Mouse (Mus musculus) gastrocnemius, postnatal 36 days (tissue): ENCODE results near the gene Hsd17b6. TPM values are rescaled to one million over a fixed set of nuclear protein-coding genes. Genes with fewer than 3 reads are reported as not detected.

ENCODE experiments used
- DNase-seq, 2 experiments: peaks; one replicate each; pipeline ENCODE4 v3.0.0; 2022
- intact Hi-C: fragments of 180-260 bp; cut with DNase I; formaldehyde crosslinking; loops from one replicate; pipeline ENCODE4 v1.15.1; 2025
- total RNA-seq, 2 experiments: library from RNA; stranded (reverse); gene quantifications; 2 replicates each; pipeline ENCODE4 v1.2.3; 2021

The Hsd17b6 gene
- total RNA-seq, 2 experiments from 2014 or later = not detected

DNA sequence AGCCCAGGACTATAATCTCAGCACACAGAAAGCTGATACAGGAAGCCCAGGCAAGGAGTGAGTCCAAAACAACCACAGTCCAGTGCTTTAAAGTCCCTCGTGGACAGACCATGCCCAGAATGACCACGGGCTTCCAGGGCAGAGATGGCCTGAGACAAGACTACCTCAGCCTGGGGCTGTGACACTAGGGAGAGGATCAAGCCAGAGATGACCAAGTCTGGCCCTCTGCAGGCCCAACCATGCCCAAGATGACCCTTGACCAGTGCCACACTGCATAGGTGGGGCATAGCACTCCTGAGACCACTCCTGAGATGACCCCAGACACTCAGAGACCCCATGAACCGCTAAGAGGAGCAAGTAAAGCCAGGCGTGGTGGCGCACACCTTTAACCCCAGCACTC, 2.3 kb upstream of the Hsd17b6 start:
- DNase-seq = no peak
- intact Hi-C loops = loop anchor here (10.0 kb wide), 2 partner anchors 275 to 335 kb away; partner anchors contain the start of gene Zbtb39

DNA sequence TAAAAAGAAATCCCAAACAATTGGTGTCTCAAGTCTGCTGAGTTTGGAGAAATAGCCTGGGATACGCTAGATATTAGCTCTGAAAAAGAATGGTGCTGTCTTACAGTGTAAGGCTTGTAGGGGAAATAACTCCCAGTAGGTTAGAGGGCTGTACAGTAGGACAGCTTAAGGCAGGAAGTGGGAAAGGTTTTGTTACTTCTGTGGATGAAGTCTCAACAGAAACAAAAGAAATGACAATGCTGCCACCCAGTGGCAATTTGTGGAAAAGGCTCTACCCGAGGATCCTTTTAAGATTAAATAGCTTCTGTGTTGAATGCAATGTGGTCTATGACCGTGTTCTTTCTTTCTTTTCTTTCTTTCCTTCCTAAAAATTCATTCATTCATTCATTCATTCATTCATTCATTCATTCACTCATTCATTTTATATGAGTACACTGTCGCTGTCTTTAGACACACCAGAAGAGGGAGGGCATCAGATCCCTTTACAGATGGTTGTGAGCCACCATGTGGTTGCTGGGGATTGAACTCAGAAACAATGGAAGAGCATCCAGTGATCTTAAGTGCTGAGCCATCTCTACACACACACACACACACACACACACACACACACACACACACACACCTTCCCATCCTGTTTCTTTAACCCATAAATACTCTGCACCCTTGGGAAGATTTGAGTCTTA, 937 bp upstream of the Hsd17b6 start:
- peak; percentile 38 to 44 for DNase-seq
- intact Hi-C loops = loop anchor here (10.0 kb wide), 1 partner anchor 274 kb away; the partner anchor contains the start of gene Zbtb39

DNA sequence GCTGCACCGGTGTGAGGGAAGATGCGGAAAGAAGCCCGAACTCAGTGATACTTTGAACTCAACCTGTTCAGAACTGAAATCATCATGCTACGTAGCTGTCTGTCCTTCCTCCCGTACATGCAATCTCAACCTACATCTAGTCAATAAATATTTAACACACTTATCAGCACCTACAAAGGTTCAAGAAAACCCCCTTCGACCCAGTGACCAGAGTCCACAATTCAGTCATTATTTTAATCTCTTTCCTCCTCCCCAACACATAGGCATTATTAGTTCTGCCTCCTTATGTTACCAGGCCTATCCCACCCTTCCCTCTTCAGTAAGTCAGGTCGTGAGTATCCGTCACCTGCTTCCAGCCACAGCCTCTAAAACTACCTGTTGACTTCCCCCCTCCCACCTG, 1.9 kb downstream of the Hsd17b6 start:
- no peak for DNase-seq
- intact Hi-C loops = loop anchor here (10.0 kb wide), 1 partner anchor 271 kb away; the partner anchor contains the start of gene Zbtb39

DNA sequence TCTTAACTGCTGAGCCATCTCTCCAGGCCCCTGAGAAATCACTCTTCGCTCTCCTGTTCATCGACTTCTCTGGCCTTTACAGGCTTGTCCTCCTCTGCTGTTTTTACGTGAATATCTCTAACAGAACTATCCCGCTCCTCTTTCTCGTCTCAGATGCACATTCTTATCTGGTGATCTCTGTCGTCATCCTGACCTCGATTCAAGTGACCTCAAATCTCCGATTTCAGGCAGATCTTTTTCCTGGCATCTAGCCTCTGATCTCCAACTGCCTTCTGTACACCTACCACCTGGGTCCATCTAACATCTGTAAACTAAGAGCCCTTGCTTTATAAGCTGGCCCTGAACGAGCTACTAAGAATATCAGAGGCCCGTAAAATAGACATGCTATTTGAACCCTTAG, 2.5 kb downstream of the Hsd17b6 start:
- intact Hi-C loops = loop anchor here (10.0 kb wide), 1 partner anchor 270 kb away; the partner anchor contains the start of gene Zbtb39
- DNase-seq = no peak

DNA sequence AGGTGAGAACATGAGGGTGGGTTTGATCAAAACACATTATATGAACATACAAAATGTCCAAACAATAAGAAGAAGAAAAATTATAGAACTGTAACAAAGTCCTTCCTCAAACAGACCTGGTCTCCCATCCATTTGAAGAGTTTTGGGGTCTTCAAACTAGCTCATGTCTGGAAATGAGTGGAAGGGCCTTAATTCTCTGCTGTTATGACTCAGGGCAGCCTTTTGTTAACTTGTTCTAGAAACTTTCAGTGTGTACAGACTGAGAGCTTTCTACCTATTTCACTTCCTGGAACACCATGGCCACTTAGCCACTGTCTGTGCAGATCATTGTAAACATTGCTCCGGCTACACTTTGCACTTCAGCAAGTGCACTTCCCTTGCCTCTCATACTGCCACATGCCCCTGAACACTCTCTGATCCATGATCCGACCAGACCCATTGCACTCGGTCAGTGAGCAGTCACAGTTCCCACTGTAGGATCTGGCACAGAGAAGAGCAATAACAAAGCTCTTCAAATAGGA, 4.1 kb downstream of the Hsd17b6 start:
- no peak for DNase-seq
- intact Hi-C loops = loop anchor here (10.0 kb wide), 1 partner anchor 269 kb away; the partner anchor contains the start of gene Zbtb39

DNA sequence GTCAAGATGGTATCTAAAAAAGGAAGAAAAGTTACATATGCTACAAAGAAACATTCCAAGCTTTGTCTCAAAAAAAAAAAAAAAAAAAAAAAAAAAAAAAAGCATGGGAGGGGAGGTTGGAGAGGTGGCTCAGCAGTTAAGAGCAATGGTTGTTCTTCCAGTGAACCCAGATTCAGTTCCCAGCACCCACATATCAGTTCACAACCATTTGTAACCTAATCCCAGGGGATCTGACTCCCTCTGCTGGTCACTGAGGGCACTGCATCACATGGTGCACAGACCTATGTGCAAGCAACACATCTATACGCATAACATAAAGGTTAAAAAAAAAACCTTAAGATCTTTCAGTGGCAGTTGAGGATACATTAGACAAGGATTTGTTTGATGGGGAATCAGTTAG, 9.2 kb downstream of the Hsd17b6 start:
- no peak for DNase-seq
- intact Hi-C loops = no loop called here

DNA sequence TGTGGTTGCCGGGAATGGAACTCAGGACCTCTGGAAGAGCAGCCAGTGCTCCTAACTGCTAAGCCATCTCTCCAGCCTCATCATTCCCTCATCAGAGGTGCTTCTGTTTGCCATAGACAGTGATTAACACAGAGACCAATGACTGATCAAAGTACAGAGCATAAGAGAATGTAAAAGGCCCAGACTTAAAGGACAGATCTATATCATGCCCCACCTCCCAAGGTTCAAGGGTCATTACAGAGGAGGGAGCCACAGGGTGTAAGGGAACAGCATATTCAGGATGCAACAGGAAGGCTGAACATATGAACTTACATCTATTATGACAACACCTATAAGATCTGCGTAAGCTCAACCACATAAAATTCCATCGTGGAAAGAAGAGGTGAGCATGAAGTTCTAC, 10.7 kb downstream of the Hsd17b6 start:
- intact Hi-C loops = no loop called here
- DNase-seq = no peak

DNA sequence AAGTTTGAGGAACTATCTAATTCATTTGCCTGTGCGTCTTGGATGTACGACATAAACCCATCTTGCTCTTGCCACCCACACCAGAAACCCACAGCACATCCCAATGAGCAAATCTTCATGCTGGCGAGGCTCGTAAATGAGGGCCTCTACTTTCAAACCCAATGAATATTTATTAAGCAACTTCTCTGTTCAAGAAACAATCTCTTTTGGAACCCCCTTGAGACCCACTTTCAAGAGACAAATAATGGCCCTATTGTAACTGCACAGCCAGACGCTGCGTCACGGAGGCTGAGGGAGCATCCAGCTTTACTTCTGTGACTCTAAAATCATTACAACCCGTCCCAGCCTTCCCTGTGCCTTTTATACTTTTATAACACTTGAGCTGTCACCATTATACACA, 21.8 kb downstream of the Hsd17b6 start:
- no peak for DNase-seq
- intact Hi-C loops = no loop called here

DNA sequence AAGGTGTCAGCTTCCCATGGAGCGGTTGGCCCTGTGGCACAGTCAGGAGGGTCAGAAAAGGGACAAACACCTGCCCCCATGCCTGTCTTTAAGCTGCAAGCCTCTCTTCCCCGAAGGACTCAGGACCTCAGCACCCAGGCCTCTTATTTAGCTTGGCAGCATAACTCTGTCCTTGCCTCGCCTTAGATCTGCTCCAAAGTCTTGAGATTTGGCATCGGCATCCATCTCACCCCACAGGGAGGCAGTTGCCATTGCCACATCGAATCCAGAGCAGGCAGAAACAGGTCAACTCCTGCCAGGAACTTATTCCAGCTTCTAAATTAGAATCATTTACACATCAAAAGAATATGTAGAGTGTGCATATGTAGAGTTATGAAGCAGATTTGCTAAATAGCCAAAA, 22.8 kb downstream of the Hsd17b6 start:
- intact Hi-C loops = no loop called here
- no peak for DNase-seq

DNA sequence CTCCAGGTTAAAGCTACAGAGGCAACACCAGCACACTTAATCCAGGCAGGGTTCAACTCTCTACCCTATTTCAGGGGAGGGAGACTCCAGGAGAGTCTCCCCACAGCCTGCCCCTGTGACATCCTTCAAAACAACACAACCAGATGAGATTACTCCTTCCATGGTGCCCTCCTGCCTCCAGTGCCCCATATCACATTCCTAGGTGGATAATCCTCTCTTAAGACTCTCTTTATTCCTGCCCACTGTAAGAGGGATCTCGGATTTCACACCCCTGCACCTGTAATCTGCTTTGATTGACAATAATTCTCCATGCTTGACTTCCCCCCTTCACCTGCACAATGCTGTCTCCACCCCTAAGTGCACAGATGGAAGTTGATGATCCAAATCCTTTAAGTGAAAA, 31.9 kb downstream of the Hsd17b6 start:
- DNase-seq = no peak
- intact Hi-C loops = no loop called here

DNA sequence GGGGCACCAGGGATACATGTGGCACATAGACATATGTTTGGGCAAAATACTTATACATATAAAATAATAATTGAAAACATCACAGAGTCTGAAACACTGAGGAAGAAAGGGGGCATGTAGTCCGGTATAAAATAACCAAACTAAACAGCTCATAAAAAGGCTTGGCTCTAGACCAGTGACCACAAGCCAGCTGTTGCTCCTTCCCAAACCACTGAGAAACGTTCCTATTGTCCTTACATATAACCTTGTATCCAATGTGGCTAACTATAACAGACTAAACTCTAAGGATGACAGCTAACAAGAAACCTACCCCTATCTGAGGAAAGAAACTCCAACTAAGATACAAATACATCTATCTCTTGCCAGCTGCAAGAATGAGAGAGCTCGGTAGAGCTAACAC, 33.3 kb downstream of the Hsd17b6 start:
- intact Hi-C loops = no loop called here
- DNase-seq = no peak

DNA sequence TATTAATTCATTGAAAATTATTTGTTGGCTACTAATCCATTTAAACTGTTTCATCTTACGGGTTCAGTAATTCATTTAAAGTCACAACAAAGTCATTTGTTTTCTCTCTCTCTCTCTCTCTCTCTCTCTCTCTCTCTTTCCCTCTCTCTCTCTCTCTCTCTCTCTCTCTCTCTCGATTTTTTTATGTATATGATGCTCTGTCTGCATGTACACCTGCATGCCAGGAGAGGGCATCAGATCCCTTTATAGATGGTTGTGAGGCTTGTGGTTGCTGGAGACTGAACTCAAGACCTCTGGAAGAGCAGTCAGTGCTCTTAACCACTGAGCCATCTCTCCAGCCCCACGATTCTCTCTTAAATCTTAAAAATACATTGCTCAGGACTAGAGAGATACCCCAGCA, 36.3 kb downstream of the Hsd17b6 start:
- DNase-seq = no peak
- intact Hi-C loops = no loop called here

DNA sequence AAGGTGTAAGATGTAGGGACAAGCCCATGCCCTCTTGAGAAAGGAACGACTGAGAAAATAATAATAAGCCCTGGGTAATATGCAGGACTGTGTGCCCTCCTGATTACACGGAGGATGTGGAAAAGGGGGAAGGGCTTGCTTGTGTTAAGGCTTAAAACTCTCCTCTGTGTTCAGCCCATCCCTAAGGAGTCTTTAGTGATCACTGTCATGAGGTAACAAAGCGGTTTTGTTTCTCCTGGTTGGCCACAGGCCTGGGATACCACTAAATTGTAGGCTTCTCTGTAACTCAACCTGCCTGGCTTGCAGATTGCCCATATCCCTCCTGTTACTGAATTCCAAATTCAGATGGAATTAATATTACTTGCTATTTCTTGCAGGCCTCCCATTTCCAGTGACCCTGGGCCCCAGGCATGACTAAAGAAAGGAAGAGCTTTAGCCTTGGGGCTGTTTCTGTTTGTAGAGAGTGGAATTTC, 37.0 kb downstream of the Hsd17b6 start:
- no peak for DNase-seq
- intact Hi-C loops = no loop called here

DNA sequence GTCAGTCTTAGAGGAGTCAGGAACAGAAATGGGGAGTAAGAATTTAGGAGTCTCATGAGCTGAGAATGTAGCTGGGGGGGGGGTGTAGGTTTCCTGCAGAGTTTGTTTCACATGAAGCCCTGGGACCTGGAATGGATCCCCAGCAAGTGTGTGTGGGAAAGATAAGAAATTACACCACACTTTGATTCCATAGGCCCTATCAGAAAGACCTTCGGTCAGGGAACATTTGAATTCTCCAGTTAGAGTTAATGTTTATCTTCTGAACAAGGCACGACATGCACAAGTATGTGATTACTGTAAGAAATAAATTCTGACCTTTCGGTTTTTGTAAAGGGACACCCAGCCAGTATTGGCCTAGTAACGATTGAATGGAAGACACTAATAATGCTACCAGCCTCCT, 37.6 kb downstream of the Hsd17b6 start:
- intact Hi-C loops = no loop called here
- DNase-seq = no peak

DNA sequence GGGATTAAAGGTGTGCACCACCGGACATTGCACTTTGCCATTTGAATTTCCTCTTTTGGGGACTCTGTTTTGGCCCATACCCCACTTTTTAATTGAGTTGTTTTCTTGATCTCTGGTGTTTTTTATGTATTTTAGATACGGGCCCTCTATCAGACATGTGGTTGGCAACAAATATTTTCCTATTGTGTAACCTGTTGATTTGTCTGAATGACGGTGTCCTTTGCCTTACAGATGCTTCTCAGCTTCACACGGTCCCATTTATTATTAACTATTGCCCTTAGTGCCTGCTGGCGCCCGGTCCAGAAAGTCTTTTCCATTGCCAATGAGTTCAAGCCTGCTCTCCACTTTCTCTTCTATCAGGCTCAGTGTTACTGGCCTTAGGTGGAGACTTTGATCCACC, 40.9 kb downstream of the Hsd17b6 start:
- intact Hi-C loops = no loop called here
- no peak for DNase-seq

DNA sequence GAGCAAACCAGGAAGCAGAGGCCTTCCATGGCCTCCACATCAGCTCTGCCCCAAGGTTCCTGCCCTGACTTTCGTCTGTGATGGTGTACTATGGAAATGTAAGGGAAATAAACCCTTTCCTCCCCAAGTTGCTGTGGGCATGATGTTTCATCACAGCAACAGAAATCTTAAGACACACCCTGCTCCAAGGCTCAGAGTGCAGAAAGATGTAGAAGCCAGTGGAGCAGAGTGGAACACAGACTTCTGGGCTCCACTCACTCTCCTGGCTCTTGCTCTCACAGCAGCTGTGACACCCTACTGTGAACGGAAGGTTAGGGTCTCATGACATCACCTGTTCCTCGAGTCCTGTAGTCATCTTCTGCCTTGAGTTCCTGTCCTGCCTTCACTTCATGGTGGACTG, 43.4 kb downstream of the Hsd17b6 start:
- DNase-seq = no peak
- intact Hi-C loops = no loop called here

DNA sequence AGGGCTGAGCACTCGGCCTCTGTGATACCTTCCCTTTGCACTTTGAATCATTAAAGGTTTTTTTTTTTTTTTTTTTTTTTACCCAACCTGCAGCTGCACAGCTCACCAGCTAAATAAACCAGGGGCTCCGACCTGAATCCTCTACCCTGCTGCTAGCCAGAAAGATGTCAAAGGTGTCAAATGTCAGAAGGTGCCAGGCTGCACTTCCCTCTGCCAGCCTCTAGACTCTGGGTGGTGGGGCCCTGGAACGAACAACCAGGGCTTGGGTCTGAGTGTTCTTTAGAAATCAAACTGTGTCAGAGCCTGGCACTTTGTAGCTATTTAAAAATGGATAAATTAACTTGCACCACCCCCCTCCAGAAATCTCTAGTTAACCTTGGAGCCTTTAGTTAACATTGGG, 45.0 kb downstream of the Hsd17b6 start:
- DNase-seq = no peak
- intact Hi-C loops = no loop called here

DNA sequence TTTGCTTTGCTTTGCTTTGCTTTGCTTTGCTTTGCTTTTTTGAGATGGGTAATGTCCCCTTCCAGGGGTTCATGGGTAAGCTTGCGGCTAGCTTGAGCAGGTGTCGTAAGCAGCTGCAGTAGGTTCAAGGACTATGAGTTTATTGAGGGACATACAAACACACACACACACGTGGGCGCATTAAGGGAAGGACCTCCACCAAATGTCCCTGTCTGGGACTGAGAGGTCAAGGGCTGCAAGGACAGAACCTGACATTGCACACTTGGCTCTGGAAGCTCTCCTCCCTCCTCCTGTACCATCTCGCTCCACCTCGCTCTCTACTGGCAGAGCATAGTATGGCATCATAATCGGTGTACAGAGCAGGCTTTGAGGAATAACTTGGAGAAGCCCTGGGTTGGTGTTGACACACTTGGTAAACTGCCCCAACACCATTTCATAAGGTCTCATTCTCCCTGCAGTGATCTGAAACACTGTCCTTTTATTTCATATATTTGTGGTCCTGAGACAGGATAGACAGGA, 48.2 kb downstream of the Hsd17b6 start:
- no peak for DNase-seq
- intact Hi-C loops = no loop called here

DNA sequence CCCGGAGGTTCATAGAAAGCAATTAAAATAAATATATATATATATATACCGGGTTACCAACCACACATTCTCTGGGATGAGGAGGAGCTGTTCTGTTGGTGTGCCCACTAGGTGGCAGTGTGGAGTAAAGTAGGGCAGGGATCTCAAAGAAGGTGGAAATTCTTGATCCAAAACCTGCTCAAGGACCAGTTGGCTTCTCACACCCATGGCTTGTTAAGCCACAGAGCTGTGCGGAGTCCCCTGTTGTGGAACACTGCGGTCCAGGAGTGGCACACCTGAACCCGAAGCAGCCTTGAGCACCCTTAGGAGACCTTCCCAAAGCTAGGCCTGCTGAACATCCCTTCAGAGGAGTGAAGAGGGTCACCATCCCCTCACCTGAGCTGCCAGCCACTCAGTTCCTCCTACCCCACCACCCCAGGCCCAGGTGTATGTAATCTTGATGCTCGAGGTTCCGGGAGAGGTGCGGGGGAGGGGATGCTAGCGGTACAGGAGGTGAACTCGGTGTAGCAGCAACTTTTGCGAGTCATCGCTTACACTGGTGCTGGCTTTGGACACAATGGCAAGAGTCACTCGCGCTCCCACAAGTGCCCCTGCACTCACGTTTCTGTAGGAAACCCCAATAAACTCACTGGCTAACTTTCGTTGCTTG, 51.1 kb downstream of the Hsd17b6 start:
- intact Hi-C loops = loop anchor here (2.0 kb wide), 1 partner anchor 51 kb away; the partner anchor contains the start of gene Hsd17b6
- DNase-seq = peak; percentile 34 to 62

DNA sequence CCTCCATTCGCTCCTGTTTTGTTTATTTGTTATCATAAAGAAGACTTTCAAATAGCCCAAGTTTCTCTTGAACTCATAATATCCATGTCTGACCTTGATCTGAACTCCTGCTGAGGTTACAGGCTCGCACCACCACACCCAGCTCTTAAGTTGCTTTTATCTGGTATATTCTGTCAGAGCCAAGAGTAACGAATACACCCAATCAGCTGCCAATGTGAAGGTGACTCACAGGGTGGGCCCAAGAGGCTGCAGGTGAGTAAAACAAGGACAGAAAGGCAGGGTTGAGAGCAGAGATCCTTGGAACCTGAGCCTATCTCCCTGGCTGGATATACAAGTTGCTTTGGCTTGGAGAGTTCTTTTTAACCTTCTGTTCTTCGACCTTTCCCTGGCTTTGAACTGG, 52.4 kb downstream of the Hsd17b6 start:
- intact Hi-C loops = no loop called here
- no peak for DNase-seq

DNA sequence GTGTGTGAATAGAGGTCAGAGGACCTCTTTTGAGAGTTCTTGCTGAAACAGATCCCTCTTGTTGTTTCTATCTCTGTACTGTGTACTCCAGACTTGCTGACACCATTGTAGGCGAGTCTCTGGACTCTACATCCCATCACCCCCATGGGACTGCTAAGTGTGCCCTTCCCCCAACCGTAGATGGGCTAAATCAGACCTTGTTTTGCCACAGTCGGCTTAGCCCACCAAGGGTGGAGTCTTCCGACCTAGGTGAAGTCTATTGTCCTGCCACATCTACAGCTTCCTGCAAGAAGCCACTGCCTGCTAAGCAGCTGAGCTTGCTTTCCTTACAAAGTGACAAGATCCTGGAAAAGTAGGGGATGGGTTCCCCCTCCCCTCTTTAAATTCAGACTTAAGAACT, 55.6 kb downstream of the Hsd17b6 start:
- intact Hi-C loops = no loop called here
- DNase-seq = no peak

DNA sequence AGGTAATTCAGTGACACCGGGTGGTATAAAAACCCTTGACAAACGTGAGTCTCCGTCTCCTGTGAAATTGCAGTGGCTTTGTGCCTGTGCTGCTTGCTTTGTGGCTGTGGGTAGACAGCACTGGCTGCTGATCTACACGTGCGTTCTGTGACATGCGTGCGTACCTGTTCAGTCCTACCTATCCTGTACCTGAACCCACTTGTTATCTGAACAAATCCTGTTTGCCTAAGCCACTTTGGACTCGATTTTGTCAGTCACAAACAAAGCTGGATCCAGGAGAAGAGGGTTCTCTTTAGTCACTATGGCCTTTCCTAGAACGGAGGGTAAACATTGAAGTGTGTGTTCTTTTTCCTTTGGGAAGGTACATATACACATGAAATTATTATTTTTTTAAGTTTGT, 56.0 kb downstream of the Hsd17b6 start:
- no peak for DNase-seq
- intact Hi-C loops = no loop called here
